Mouse (Mus musculus) fat pad, adult 2 months (tissue): ENCODE results near the gene Rack1.
"Not testable (repeated sequence)": the region's sequence is repeated elsewhere in the genome, so short reads cannot be mapped to it uniquely, and the experiment has no call there.

Experiments used
- DNase-seq: peaks from one replicate; pipeline ENCODE4 v3.0.0-alpha.2; 2011; ENCODE audit warnings: low read depth, low spot score; ENCODE audit errors: extremely low read depth

Rack1 gene

DNA sequence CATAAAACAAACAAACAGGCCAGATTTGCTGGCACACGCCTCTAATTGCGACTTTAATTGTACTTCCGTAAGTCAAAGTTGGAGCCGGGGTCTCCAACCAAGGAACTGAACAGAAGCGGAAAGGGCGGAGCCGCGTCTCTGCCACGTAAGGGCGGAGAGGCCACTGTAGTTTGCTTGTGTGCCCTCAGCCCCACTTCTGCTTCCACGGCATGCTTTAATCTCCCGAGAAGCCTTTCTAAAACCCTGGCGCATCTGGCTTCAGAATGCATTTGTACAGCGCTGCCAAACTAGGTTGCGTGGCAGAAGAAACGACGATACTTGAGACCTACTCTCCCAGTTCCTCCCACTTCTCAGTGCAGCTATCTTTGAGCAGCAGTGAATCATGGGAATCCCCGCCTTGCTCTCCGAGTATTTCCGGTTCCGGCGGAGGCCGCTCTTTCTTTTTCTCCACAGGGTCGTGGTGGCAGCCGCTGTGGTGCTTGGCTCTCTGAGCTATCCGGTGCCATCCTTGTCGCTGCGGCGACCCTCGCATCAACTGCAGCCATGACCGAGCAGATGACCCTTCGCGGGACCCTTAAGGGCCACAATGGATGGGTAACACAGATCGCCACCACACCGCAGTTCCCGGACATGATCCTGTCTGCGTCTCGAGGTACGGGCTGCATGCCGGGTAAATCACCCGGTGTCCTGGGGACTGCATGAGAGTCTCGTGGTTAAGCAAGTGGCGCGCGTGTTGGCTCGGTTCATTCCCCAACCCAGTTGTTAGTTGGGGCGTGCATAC is at the start of gene Rack1:
Gene Rack1, plus strand, starts transcription at position 412 of the 781 bp plus-strand sequence.
- no peak for DNase-seq

DNA sequence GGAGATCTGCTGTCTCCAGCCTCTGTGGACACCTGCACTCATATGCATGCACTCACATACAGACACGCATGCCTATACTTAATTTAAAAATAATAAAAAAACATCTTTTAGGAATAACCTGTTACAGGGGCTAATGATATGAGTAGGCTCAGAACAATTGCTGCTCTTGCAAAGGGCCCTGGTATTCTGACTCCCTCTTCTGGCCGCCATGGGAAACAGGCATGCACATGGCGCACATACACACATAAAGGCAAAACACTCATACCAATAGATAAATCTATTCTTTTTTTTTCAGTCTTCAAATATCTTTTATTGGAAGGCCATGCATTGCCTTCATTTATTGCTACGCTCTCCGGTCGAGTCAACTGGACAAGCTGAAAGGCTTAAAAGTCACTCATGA is 49.7 kb upstream of the Rack1 start:
- DNase-seq = no peak

DNA sequence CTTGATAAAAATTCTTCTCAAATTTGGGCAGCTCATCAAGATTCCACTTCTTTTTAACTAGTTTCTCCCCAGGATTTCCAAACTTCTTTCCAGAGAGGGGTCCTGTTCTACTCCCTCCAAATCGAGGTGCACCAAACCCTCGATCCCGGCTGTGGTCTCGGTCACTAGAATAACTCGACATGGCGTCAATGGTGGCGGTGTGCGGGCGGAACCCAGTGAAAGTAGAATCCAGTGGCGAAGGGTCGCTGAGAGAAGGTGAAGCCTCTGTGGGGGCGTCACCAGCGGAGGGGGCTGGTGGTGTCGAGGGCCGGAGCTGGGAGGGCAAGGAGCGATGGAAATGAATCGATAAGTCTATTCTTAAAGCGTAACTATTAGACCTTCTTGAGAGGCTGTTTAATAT is 46.6 kb upstream of the Rack1 start:
- DNase-seq = not testable (repeated sequence)

DNA sequence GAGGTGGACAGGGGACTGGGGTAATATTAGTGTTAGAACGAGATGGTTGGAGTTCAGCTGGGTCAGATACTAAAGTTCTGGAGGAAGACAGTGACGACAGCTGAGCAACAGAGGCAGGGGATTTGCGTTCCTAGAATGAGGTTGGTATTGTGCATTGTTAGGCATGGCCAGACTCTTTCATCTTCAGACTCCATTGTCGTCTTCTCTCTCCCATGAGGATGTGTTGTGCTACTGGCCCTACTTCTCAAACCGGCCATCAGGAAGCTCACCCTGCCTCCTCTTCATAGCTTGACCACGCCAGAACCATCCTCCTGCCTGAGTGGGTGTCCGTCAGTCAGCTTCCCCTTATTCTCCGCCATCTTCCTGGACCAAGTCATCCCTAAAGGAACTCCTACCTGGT is 41.1 kb upstream of the Rack1 start:
- DNase-seq = no peak

DNA sequence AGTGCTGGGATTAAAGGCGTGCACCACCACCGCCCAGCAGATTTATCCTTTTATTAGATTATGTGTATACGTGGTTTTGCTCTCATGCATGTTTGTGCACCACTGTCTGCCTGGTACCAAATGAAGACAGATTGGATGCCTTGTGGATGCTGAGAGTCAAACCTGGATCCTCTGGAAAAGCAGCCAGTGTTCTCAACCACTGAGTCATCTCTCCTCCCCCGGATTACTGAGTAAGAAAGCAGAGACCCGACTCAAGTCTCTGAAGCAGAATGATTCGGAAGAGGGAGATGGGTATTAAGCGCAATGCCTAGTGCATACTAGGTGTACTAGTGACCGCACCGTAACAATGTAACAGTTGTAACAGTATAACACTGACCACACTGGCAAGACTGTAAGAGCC is 36.0 kb upstream of the Rack1 start:
- DNase-seq = no peak

DNA sequence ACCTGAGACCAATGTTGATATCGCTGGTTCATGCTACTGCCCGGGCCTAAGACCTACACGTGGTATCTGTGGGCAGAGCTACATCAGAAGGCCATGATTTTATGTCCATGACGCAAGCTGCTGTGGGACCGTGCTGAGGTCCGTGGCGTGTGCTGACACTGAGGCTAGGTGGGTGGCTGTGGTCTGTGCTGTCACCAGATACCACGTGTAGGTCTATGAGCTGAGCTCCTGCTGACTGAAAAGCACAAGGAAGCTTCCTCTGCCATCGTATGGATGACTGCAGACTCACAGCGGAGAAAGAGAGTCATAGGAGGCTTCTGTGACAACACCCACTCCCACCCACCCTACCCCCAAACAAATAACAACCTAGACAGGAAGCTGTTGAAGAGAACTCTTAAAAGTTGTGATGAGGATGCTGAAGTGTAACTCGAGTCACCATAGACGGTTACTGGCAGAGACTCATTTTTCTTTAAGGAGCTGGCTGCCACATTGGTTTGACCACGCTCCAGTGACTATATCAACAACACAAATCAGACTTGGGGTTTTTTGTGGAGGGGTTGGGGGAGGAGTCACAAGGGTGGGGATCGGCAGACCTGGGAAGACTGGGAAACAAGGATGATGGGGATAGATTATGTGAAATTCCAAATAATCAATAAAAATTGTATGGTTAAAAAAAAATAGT is 32.8 kb upstream of the Rack1 start:
- no peak for DNase-seq

DNA sequence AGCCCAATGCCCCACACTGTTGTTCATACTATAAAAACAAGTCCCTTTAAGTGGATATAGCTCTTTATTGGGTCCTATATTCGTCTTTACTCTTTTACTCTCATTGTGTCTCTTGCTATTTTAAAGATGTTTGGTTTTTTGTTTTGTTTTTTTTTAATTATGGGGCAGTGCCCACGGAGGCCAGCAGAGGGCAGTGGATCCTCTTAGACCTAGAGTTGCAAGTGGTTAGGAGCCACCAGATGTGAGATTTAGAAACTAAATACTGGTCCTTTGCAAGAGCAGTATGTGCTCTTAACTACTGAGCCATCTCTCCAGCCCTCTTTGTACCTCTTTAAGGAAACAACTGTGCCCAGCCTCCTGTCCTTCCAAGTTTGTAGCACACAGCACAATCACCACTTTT is 28.4 kb upstream of the Rack1 start:
- DNase-seq = no peak

DNA sequence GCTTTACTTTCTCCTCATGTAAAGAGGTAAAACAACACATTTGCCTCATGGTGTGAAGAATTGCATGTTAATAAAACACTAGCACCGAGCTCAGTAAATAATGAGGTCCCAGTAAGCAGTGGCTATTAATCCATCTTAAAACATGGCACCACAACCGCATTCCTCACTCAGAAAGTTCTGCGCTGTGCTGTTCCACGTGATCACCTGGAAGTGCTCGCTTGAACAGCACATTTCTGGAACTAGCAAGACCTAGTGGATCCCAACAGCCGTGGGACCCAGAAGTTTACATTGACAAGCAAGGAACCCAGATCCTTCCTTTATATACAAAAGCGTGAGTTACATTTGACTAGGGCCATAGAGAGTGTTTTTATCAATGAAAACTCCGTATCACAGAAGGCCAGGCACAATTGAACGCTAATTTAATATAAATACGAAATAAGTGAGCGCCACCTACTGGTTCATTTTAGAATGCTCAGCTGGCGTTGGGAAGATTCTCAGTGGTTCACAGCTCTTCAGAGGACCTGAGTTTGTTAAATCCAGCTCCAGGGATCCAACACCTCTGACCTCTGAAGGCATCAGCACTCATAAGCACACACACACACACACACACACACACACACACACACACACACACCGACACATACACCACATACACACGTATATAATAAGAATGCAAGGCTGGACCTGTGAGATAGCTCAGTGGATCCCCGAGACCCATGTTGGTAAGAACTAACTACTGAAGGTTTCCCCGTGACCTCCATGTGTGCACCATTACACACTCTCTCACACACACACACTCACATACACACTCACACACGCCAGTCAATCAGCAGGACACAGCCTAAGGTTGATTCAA is 25.5 kb upstream of the Rack1 start:
- DNase-seq = no peak

DNA sequence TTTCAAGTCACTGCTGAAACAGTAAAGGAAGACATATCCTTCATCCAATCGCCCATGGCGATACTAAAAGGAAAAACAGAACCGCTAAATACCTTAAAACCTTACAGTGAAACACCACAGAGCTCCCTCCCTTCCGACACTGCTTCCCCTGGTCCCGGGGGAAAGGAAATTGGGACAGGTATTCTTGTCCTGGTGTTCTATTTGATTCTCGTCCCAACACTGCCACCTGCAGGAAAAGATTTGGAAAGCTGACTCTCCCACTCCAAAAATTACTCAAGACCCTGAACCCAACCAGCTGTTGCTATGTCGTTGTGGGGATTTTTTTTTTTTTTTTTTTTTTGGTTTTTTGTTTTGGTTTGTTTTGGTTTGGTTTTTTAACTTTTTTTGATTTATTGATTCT is 24.6 kb upstream of the Rack1 start:
- no peak for DNase-seq

DNA sequence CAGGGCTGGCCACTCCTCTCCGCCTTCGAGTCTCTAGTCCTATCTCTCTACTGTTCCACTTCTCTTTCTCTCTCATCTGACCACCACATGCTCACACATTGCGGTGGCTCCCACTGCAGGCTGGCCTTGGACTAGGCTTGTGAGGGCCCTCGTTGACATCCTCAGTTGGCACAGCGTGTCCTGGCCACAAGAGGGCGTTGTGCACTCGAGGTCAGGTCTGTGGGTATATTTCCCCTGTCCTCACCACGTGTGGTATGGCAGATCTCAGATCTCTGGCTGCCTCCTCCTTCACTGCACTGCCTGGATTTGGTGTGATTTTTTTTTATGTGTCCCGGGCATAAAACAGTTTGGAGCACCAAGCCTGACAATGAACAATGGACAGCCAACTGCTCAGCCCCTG is 23.5 kb upstream of the Rack1 start:
- DNase-seq = no peak

DNA sequence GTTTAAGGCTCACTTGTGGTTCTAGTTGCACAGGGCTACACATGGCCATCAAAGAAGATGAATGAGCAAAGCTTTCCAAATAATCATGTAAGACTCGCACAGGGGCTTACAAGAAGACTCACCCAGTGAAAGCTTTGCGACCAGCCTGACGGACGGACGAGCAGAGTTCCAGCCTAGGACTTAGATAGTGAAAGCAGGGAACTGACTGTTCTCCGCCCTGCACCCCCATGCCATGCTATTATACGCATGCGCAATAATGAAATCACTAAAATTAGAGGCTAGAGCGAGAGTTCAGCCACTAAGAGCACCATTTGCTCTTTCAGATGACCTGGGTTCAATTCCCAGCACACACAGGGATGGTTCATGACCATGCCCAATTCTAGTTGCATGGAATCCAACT is 22.8 kb upstream of the Rack1 start:
- no peak for DNase-seq

DNA sequence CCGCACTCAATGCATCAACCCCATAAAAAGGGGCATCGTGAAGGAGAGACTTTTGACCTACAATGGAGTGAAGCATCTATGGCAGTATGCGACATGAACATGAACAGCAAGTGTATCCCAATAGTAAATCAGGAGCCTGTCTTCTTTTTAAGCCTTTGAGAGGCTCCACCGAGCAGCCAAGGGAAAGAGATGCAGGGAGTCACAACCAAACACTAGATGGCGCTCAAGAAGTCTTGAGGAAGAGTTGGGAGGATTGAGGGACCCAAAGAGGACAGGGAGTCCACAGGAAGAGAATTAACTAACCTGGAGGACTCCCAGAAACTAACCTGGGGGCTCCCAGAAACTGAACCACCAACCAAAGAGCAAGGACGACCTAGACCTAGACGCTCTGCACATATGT is 20.7 kb upstream of the Rack1 start:
- DNase-seq = no peak

DNA sequence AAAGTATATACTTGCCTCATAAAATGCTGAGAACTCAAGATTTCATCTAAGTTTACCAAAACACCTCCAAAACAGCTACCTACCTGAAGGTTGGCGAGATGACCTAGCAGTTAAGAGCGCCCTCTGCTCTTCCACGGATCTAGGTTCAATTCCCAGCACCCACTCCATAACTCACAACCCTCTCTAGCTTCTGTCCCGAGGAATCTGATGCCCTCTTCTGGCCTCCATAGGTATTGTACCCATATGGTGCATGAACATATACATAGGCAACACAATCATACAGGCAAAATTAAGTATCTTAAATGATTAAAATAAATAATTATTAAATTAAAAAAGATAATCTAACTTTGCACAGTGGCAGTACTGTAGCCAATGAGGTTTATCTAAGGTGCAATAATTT is 17.9 kb upstream of the Rack1 start:
- DNase-seq = no peak

DNA sequence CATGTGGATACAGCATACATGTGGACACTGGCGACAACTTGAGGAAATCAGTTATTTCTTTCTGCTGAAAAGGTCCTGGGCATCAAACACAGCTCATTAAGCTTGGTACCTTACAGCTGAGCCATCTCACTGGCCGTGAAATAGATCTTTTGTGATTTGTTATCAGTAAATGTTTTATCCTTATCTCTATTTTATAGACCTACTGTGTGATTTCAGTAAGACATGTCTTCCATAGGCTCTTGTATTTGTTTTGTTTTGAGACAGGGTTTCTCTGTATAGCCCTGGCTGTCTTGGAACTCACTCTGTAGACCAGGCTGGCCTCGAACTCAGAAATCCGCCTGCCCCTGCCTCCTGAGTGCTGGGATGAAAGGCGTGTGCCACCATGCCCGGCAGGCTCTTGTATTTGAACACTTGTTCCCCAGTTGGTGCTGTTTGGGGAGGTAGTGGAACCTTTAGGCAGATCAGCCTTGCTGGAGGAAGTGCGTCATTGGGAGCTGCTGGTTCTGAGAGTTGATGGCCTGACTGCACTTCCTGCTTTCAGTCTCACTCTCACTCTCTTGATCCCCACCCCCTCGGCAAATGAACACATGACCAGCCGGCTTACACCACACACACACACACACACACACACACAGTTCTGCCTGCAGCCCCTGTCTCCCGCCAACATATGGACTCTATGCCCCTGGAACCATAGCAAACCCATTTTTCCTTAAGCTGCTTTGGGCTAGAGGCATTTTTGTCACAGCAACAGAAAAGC is 12.5 kb upstream of the Rack1 start:
- DNase-seq = no peak

DNA sequence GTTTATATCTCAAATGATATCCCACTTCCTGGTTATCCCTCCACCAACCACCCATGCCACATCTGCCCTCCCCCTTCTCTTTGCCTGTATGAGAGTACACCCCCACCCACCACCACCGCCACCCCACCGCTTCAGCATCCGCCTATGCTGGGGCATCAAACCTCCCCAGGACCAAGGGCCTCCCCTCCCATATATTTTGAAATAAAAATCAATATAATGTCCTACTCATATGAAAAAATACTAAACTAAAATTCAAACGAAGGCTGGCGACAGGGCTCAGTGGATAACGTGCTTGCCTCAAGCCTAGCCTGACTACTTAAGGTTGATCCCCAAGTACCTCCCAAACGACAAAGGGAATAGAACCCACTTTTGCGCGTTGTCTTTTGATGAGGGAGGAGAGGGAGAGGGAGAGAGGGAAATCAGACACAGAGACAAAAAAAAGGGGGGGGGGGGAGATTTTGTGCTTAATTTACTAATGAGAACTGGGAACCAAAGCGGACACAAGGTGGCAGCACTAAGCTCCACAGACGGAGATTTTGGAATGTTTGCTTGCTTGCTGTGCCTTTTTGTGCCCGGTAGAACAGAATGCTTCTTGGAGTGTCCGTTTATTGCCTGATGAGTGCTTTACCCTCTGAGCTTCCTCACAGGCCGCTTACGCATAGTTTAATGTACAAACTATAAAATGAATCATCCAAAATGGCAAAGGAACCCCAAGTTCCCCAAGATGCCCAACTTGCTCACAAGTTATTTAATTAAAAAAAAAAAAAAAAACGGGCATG is 11.6 kb upstream of the Rack1 start:
- no peak for DNase-seq

DNA sequence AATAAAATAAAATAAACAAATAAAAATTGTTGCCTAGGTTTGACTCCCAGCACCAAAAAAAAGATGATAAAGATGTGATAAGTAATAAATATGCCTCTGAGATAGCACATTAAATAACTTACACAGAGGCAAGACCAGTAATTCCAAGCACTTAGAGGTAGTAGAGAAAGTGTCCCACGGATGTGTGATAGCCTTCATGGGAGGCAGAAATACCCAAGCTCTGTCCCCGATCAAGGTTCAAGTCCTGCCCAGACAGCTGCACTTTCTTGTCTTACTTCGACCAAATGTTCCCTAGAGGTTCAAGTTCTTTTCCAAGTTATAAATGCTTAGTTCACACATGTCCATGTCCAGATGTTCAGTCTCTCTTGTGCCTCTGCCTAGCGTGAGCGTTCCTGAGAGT is 10.9 kb upstream of the Rack1 start:
- DNase-seq = no peak

DNA sequence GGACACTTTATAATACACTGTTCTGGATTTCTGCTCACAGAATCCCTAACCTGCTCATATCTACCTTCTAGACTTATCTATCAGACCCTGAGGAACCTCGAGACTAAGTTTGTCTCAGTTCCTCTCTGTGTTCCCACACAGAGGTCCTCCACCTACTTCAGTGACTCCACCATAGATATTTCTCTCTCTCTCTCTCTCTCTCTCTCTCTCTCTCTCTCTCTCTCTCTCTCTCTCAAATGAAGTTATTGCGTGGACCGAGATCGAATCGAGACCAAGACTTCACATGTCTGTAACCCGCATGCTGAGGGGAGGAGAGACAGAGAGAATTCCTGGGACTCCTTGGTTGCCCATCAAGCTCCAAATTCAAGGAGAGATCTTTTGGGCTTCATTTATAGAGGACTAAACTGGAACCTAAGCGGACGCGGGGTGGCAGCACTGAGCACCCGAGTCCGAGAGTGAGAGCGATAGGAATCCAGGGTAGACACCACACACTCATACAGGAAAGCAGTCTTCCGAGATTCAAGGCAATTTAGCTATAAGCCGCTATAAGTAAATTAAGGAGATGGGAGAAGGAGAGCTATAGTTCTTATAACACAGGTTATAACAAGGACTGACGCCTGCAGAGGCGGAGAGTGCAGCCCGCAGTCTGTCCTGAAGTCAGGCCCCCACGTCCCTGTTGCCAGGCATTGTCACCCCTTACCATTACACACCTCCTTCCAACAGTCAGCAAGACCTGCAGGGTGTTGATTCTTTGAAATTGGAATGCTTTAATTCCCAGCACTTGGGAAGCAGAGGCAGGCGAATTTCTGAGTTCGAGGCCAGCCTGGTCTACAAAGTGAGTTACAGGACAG is 9.9 kb upstream of the Rack1 start:
- DNase-seq = no peak

DNA sequence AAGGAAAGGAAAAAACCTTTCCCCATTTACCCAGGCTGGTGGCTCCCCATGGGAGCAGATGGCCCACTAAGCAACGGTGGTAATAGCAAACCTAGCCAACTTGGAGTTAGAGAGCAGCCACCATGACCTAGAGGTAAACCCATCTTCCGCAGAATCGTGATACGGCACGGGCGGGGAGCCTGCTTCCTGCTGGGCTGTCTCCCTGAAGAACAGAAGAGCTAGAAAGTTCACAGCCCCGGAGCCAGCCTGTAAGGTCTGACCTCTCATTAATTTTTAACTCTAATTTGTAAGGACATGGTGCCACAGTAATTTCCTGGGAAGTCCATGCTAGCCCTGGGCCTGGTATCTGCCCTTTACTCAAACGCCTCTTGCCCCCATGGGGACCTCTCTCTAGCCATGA is 9.2 kb upstream of the Rack1 start:
- no peak for DNase-seq

DNA sequence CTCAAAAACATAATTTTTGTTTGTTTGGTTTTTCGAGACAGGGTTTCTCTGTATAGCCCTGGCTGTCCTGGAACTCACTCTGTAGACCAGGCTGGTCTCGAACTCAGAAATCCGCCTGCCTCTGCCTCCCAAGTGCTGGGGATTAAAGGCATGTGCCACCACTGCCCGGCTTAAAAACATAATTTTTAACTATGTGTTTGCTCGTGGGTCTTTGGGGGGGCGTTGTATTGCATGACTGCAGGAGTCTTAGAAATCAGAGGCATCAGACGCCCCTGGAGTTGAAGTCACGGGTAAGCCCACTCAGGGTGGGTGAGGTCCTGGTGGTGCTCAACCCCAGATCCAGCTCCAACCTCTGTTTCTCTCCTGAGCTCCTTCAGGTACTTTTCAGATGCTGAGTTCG is 8.2 kb upstream of the Rack1 start:
- not testable (repeated sequence) for DNase-seq
